Mouse (Mus musculus): Measurements from ENCODE around the gene Stim2. TPM values are rescaled to one million over a fixed set of nuclear protein-coding genes. Genes with fewer than 3 reads are reported as not detected.

The Stim2 gene
- polyA plus RNA-seq, 1 experiment: 37.4 TPM

DNA sequence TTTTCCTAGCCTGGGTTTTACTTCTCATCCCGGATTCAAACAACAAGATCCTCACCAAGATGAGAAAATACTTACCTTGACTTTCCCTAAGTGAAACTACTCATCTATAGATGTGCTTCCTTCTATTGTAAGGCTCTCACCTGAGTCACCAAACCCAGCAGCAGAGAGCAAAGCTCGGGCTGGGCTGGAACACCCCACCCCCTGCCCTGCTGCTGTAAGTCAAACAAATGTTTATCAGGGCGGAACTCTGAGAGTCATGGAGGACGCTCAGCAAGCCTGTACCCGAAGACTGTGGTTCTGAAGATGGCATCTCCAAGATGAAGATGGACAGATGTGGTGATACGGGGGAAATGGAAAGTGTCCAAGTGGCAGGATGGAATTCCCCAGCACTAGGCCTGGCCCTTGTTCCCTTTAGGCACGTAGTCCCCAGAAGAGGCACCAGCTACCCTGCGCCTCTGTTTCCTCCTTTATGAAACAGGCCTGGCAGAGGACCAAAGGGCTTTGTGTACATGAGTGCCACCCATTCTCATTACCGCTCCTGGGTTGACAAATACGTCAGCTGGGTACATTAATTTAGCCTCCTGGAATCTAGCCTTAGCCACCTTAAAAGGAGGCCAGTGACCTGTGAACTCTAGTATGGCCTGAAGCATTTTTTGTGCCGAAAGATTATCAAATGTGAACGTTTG is 36.3 kb upstream of the Stim2 start:
- Histone ChIP-seq H3K4me3 (ENCODE audit: insufficient read depth, low read length) (no peak overlapping the region), H3K4me1 (ENCODE audit: control insufficient read depth, insufficient read depth, low read length) (no peaks in the 10 kb centered on the region), H3K27ac (ENCODE audit: insufficient read depth, low read length) (no peak overlapping the region)
- TF ChIP-seq CTCF (IDR thresholded peaks at IDR 0.05; ENCODE audit: borderline replicate concordance, insufficient read depth, low read length) (no peak), POLR2A (IDR thresholded peaks at IDR 0.05; ENCODE audit: low read depth, low read length) (no peak)

DNA sequence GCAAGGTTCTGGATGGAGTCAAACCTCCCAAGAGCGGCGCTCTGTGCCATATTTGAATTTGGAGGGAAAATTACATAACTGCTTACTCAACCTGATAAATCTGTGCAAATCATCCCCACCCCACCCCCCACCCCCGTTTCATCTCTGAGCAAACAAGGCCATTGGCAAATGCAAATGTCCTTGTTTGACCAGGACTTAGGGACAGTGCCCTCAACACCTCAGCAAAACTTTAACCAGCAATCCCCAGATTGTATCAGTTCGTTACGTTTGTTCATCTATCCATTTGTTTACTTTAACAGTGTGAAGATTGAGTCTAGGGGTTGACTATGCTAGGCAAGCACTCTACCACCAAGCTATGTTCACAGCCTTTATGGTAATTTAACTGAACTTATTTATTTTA is 32.6 kb upstream of the Stim2 start:
- TF ChIP-seq POLR2A (IDR thresholded peaks at IDR 0.05; ENCODE audit: low read depth, low read length) (no peak), CTCF (IDR thresholded peaks at IDR 0.05; ENCODE audit: borderline replicate concordance, insufficient read depth, low read length) (no peak)
- Histone ChIP-seq H3K4me1 (ENCODE audit: control insufficient read depth, insufficient read depth, low read length) (peaks cover 5% of the 10 kb centered on the region; the same call in 1 of the 2 replicates), H3K4me3 (ENCODE audit: insufficient read depth, low read length) (no peak overlapping the region), H3K27ac (ENCODE audit: insufficient read depth, low read length) (no peak overlapping the region)

DNA sequence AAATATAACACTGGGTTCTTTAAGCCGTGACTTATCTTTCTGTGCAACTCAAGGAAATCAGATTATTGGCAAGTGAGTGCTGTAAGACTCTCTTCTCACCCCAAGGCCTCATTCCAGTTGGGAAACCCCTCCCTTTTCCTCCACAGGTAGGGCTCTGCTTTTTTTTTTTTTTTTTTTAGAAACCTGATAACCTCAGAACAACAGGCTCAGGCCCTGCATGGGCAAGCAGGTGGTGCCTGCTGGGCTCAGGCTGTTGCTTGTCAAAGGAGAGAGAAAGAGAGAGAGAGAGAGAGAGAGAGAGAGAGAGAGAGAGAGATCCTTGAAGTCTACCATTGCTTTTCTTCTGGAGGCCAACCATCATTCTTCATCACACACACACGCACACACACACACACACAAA is 30.7 kb upstream of the Stim2 start:
- TF ChIP-seq POLR2A (IDR thresholded peaks at IDR 0.05; ENCODE audit: low read depth, low read length): no peak
- TF ChIP-seq CTCF (IDR thresholded peaks at IDR 0.05; ENCODE audit: borderline replicate concordance, insufficient read depth, low read length): no peak
- H3K4me1 ChIP-seq (ENCODE audit: control insufficient read depth, insufficient read depth, low read length): peaks cover 9% of the 10 kb centered on the region
- no peak overlapping the region for H3K27ac ChIP-seq (ENCODE audit: insufficient read depth, low read length)
- no peak overlapping the region for H3K4me3 ChIP-seq (ENCODE audit: insufficient read depth, low read length)

DNA sequence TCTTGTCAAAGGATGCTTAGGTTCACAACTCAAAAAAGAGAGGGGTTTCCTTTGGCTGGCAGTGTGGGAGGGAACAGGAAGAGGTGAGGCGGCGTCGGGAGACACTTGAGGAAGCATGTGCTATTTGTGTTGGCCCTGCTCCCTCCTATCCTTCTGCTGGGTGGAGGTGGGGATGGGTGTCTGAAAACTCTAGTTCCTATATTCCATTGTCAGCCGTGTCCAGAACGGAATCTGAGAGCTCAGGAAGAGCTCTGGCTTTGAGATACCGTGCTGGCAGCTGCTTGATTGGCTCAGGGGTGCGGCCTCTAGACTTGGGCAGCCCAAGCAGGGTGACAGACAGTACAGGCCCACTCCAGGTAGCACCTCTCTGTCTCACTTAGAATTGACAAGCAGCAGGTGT is 28.1 kb upstream of the Stim2 start:
- Histone ChIP-seq H3K4me1 (ENCODE audit: control insufficient read depth, insufficient read depth, low read length) (peaks cover 9% of the 10 kb centered on the region), H3K27ac (ENCODE audit: insufficient read depth, low read length) (no peak overlapping the region), H3K4me3 (ENCODE audit: insufficient read depth, low read length) (no peak overlapping the region)
- no peak for TF ChIP-seq CTCF (IDR thresholded peaks at IDR 0.05; ENCODE audit: borderline replicate concordance, insufficient read depth, low read length)
- no peak for TF ChIP-seq POLR2A (IDR thresholded peaks at IDR 0.05; ENCODE audit: low read depth, low read length)

DNA sequence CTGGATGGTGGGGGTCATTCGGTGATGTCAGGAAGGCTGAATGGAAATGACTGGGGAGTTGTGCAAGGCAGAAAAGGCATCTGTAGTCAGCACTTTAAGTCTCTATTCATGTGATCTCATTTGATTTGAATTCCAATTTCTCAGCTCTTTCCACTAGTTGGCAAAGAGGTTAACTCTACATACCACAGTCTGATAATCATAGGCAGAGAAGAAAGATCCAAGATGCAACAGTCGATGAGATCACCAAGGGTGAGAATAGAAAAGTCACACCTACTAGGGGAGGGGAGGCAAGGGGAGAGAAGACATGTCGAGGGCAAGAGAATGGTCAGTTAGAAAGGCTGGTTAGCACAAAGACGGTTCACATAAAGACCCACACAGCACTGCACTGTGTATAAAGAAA is 27.1 kb upstream of the Stim2 start:
- H3K4me3 ChIP-seq (ENCODE audit: insufficient read depth, low read length): no peak overlapping the region
- peak overlapping the region; percentile 68 for H3K27ac ChIP-seq (ENCODE audit: insufficient read depth, low read length)
- TF ChIP-seq POLR2A (IDR thresholded peaks at IDR 0.05; ENCODE audit: low read depth, low read length): no peak
- TF ChIP-seq CTCF (IDR thresholded peaks at IDR 0.05; ENCODE audit: borderline replicate concordance, insufficient read depth, low read length): no peak
- H3K4me1 ChIP-seq (ENCODE audit: control insufficient read depth, insufficient read depth, low read length): peaks cover 9% of the 10 kb centered on the region

DNA sequence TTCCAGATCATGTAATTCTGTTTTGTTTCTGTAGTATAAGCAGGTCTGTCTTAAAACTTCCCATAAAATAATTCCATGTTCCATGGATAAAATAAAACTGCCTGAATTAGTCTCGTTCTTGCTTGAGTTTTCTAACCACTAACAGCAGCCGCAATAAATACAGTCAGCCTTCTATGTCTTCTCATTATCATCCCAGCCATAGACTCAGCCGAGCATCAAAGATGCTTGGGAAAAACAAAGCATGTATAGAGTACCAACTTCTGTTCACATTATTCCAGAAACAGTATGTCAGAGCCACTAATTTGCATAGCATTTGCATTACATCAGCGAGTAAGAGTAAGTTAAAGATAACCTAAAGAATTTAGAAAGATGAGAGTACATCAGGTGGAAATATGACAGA is 25.4 kb upstream of the Stim2 start:
- H3K27ac ChIP-seq (ENCODE audit: insufficient read depth, low read length): no peak overlapping the region
- TF ChIP-seq POLR2A (IDR thresholded peaks at IDR 0.05; ENCODE audit: low read depth, low read length) (no peak), CTCF (IDR thresholded peaks at IDR 0.05; ENCODE audit: borderline replicate concordance, insufficient read depth, low read length) (no peak)
- H3K4me3 ChIP-seq (ENCODE audit: insufficient read depth, low read length): no peak overlapping the region
- H3K4me1 ChIP-seq (ENCODE audit: control insufficient read depth, insufficient read depth, low read length): peaks cover 9% of the 10 kb centered on the region

DNA sequence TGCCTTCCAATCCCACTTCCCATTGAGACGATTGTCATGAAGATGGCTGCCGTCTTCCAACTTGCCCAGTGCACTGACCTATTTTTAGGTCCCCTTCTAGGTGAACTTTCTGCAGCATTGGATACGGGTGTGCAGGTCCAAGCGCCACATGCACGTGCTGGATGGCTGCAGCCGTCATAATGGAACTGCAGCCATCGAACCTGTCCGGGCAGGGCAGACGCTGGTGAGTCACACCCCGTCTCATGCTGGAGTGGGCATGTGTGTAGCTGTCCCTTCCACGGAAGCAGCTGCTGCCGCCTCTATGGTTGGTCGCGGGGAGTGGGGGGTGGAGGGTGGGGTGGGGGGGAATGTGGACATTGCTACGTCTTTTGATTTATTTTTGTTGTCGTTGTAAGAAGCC is 21.8 kb upstream of the Stim2 start:
- TF ChIP-seq POLR2A (IDR thresholded peaks at IDR 0.05; ENCODE audit: low read depth, low read length): no peak
- no peak for TF ChIP-seq CTCF (IDR thresholded peaks at IDR 0.05; ENCODE audit: borderline replicate concordance, insufficient read depth, low read length)

DNA sequence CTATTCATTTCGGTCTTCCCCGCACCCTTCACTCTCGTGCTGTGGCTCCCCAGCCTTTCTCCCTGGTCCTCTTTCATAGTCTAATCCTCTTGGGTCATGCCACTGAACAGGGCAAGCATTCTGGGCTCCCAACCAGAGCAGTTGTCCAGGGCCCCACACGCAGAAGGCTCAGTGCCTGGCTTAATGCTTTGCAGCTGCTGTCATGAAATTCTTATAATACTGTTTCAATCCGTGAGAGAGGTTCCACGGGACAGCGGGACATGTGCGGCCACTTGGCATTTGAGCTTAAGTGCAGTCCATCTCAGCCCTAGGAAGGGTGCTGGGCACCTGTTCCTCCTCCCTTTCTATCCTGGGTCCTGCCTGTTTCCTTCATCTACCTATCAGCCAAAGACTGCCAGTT is 21.2 kb upstream of the Stim2 start:
- Histone ChIP-seq H3K4me3 (ENCODE audit: insufficient read depth, low read length) (no peak overlapping the region), H3K4me1 (ENCODE audit: control insufficient read depth, insufficient read depth, low read length) (no peaks in the 10 kb centered on the region), H3K27ac (ENCODE audit: insufficient read depth, low read length) (no peak overlapping the region)
- TF ChIP-seq CTCF (IDR thresholded peaks at IDR 0.05; ENCODE audit: borderline replicate concordance, insufficient read depth, low read length) (no peak), POLR2A (IDR thresholded peaks at IDR 0.05; ENCODE audit: low read depth, low read length) (no peak)

More for the DNA sequence above, 21.8 kb upstream of the Stim2 start:
- H3K4me3 ChIP-seq (ENCODE audit: insufficient read depth, low read length): no peak overlapping the region
- no peaks in the 10 kb centered on the region for H3K4me1 ChIP-seq (ENCODE audit: control insufficient read depth, insufficient read depth, low read length)
- H3K27ac ChIP-seq (ENCODE audit: insufficient read depth, low read length): no peak overlapping the region

DNA sequence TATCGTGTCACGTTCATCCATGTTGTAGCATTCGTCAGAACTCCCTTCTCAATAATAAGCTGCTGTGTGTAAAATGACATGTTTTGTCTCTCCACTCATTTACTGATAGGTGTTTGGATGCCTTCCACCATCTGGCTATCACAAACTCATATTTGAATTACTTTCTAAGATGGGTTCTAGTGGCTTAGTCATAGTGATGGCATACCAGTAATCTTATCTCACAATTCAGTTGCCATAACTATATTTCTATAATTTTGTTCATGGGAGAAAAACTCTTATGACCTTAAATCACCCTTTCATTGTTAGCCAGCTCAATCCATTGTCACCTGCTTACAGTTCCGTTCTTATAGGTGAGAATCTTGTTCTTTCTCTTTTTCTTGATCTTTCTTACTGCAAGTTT is 14.9 kb upstream of the Stim2 start:
- H3K4me1 ChIP-seq (ENCODE audit: control insufficient read depth, insufficient read depth, low read length): no peaks in the 10 kb centered on the region
- TF ChIP-seq CTCF (IDR thresholded peaks at IDR 0.05; ENCODE audit: borderline replicate concordance, insufficient read depth, low read length) (no peak), POLR2A (IDR thresholded peaks at IDR 0.05; ENCODE audit: low read depth, low read length) (no peak)
- no peak overlapping the region for H3K27ac ChIP-seq (ENCODE audit: insufficient read depth, low read length)
- no peak overlapping the region for H3K4me3 ChIP-seq (ENCODE audit: insufficient read depth, low read length)

DNA sequence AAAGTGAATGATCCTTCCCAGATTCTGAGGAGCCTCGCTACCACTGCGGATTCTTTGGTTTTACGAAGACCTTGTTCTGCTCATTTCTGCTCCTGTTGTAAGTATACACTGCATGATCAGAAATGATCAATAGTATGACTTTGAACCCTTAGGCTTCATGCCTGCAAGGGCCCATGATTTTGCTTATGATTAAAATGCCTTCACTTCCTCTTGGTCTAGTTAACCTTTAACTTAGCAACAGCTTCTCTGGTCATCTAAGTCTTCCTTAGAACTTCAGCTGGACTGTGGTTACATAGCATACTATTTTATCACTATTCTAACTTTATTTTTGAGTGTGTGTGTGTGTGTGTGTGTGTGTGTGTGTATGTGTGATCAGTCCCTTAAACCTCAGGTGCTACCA is 12.7 kb upstream of the Stim2 start:
- Histone ChIP-seq H3K27ac (ENCODE audit: insufficient read depth, low read length) (no peak overlapping the region), H3K4me3 (ENCODE audit: insufficient read depth, low read length) (no peak overlapping the region), H3K4me1 (ENCODE audit: control insufficient read depth, insufficient read depth, low read length) (no peaks in the 10 kb centered on the region)
- TF ChIP-seq POLR2A (IDR thresholded peaks at IDR 0.05; ENCODE audit: low read depth, low read length) (no peak), CTCF (IDR thresholded peaks at IDR 0.05; ENCODE audit: borderline replicate concordance, insufficient read depth, low read length) (no peak)
